Mouse (Mus musculus) ovary, adult 18-20 months (tissue): ENCODE data around the gene Lrp2.

Experiments used
- DNase-seq: peaks from one replicate; pipeline ENCODE4 v3.0.0; 2022; ENCODE audit warnings: low spot score, mixed read lengths

Gene Lrp2

DNA sequence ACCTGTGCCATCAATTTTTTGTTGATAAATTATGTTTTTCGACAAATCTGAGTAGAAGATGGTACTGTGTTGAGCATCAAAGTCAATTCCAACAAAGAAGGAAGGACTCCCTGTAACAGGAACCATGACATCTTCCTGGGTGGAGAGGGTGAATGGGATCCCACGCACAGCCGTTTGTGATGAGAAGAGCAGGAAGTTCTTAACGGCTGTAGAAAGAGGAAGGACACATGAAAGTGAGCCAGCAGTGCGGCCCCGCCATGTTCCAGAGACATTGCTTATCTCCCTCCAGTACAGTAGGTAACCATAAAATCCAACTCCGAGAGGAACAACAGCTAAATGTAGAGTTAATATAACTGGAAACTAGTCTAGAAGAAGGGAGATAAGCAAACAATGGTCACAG, 67.6 kb downstream of the Lrp2 start:
- no peak for DNase-seq

GRCm38 (mm10) chr2:69511766-69512165, 74.1 kb downstream of the Lrp2 start:
- no peak for DNase-seq

- no peak for DNase-seq
Observed at GRCm38 (mm10) chr2:69500357-69500756, 85.5 kb downstream of the Lrp2 start.

GRCm38 (mm10) chr2:69493130-69493529, 92.7 kb downstream of the Lrp2 start:
- no peak for DNase-seq

DNA sequence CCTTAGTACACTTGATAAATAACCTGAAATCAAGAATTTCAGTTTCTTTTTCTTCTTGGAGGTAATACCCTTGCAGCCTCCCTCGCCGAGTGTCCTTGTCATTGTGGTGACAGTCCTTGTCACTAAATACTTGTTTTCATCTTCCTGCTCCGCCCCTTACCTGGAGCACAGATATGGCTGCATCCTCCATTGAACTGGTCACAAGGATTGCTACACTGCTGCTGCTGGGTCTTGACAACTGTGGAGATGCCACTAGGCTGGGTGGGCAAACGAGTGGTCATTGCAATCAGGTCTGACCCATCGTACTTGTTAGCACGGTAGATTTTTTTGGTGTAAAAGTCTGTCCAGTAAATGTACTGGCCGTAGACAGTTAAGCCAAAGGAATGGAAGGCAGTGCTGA, 104.9 kb downstream of the Lrp2 start:
- DNase-seq = no peak

- no peak for DNase-seq
Observed at GRCm38 (mm10) chr2:69479859-69480258, 106.0 kb downstream of the Lrp2 start.

DNA sequence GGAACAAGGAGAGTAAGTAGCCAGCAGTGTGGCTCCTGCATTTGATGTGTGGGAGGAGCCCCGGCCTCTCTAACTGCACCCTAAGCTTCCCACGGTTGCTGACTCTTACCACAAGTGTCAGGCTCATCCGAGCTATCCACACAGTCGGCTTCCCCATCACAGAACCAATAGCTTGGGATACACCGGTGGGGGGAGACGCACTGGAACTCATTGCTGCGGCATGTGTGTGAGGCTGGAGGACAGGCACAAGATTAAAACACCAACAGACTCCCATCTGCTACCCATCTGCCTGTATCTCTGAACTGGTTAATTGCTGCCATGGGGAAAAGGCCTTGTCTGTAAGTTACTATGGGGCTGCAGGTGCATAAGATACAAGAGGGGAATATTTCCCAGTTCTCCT, 109.0 kb downstream of the Lrp2 start:
- no peak for DNase-seq

DNA sequence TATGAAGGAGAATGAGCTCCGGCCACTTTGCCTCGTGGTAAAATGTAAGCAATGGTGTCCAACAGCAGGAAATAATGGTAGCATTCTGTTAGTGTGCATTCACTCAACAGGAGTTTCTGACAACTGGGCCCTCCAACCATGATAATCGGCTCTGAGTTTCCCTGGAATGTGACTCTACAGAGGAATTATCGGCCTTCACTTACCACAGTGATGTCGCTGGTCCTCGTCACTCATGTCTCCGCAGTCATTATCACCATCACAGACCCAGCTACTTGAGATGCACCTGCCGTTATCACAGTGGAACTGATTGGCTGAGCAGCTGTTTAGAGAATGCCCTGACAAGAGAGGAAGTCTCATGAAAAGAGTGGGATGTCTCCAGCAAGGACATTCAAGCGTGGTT, 110.7 kb downstream of the Lrp2 start:
- DNase-seq = no peak

DNA sequence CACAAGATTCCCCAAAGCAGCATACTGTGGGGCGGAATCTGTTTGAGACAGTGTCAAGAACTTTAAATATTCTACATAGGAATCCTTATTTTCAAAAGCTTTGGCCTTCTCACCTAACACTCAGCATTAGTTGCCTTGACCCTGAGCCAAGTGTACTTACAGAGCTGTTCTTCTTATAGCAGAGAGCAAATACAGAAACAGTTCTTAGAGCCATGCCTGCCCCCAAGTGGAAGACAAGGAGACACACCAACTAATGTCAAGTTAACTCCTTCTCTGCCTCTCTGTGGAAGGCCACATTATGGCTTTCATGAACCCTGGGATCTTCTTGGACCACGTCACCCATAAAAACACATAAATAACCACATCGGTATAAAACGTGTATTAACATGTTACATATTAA, 114.0 kb downstream of the Lrp2 start:
- no peak for DNase-seq

DNA sequence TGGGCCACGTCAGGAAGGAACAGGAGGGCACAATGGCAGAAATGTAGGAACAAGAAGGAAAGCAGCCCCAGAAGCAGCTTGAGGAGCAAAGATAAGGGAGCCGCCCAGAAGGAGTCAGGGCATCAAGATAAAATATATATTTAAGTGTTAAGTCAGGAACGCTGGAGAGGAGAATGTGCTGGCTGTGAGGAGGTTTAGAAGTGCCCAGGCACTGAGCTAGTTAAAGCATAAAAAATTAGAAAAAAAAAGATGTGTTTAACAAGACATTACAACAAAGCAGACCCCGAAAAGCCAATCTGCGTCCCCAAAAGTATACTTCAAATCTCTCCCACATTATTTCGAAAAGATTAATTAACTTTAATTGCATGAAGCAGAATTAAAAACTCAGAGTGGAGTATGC, 122.3 kb downstream of the Lrp2 start:
- DNase-seq = no peak

DNA sequence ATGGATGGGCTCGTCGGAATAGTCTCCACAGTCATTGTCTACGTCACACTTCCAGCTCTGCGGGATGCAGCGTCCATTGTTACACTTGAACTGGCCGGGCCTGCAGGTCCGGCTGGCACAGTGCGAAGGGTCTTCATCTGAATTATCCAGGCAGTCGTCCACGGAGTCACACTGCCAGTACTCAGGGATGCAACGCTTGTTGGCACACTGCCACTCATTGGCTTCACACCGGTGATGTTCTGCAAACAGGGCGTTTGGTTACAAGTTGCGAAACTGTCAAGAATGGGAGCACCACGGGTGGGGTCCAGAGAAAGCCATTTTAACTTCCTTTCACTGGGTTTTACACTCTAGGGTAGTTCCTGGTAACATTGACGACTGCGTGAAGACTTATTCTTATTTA, 126.4 kb downstream of the Lrp2 start:
- DNase-seq = no peak

GRCm38 (mm10) chr2:69451128-69451527, 134.7 kb downstream of the Lrp2 start:
- DNase-seq = no peak

DNA sequence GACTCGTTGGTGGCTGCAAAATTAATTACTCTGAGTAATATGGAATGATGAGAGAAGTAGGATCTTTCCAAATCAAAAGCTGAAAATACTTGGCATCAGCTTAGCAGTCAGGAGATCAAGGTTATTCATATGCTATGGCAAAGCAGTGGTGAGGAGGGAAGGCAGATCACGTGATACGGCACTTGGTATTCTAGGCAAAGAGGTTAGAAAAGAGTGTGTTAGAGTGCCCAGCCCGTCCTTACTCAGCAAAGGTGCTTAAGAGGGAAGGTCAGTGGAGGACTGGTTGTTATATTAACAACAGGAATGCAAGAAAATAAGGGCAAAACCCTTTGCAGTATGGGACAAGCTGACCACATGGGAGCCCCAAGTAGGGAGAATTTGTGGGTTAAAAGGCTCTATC, 137.3 kb downstream of the Lrp2 start:
- no peak for DNase-seq

DNA sequence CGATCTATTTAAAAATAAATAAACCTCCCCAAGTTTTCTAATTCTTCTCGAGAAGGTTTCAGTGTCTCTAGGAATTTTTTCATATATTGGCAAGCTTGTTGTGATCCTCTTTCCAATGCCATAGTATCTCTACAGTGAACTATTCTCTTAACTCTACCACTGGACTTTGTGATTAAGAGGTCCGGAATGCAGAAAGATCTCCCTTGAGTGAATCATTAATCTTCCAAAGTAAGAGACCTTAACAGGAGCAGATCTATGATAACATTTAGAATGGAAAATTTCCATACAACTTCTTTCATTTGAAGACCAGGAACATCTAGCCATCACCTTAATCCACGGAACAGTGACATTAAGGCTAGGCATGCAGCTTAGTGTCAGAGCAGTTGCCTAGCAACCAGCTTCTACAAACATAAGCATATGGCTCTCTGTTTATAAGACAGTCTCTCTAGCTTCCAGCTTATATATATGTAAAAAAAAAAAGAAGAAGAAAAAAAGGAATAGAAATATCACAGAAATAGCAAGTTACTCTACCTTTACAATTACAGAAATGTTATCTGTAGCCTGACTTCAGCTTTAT, 139.9 kb downstream of the Lrp2 start:
- no peak for DNase-seq

DNA sequence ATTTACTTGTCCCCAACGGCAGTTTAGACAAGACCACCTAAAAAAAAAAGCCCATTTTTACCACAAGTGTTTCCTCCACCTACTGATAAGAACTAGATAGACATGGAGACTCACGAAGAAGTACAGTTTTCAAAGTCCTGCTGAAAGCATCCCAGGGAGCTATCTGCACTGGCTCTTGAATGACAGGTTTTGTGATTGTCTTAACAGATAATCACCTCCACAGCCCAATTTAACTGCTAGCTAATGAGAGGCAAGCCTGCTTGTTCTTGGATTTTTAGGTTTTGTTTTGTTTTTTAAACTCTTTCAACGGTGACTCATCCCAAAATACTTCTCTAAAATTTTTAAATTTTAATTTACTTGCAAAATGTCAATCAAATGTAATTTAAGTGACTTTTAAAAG, 144.2 kb downstream of the Lrp2 start:
- no peak for DNase-seq

- peak; percentile 5 for DNase-seq
Observed at GRCm38 (mm10) chr2:69428116-69428515, 157.7 kb downstream of the Lrp2 start.

DNA sequence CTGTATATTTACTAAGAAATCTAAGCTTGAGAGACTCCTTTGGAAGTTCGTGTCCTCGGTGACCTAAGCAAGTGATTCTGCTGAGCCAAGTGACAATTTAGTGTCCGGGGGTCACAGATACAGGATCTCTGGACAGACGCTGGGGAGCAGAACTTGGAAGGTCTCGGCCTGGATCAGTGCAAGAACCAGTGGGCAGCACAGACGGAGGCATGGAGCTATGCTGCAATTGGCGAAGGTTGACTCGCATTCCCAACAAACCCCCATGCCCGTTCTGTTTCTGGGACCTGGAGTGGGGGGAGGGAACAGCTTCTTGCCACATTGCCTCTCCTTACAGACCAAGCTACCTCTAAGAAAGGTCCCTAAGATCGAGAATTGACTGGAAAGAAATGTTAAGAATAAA, 158.7 kb downstream of the Lrp2 start:
- no peak for DNase-seq

DNA sequence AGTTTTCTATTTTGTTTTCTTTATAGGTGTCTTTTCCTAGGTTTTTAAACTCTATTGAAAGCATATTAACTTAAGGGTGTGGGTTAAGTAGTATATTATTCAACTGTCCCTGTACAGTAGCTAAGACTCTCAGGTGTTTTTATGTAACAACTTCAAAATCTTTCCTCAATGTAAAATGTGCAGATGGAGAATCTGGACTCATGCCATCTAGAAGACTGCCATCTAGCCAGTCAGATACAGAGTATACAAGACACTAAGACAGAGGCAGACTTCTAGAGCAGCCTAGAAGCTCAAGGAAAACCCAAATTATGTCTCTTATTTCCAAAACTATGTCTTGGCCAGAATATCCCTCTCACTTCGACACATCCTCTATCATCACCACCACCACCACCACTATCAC, 159.8 kb downstream of the Lrp2 start:
- no peak for DNase-seq

DNA sequence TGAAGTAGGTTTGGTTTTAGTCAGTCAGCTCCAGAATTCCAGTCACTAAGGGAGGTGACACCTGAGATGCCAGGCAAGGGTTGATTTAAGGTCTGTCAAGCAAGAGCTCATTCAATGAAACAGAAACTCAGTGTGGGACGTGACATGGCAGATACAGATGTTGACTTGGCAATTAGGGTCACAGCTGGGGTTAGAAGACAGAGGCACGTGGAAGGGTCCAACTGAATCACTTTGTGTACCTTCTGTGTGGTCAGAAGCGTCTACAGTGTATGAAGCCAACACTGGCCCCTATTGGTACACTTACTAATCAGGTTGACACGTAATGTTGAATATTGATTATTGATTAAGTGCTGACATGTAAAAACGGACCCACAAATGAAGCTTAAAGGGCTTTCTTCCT, 161.0 kb downstream of the Lrp2 start:
- no peak for DNase-seq

DNA sequence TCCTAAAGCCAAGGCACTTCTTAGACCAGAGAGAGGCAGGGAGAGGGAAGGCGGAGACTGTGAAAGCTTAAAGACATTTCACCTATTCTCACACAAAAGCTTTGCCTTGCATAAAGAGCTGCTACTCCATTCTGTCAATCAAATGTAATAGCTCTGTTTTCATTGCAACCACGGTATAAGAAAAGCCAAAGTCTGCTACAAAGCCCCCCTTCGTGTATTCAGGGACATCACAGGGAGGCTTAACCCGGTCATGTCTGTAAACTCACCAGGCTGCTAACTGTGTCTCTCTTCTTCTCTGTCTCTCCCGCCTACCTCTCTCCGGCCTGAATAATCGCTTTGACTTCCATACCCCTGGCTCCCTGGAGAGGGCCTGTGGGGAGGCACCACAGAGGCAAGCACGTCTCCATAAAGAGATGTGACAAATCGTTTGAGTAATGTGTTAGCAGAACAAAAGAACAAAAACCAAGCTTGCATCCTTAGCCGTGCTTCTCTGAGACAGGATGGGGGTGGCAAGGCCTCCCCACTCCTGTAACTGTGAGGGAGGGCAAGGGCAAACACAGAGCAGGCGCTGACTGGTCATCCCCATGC, 167.5 kb downstream of the Lrp2 start:
- peak; percentile 4 for DNase-seq

GRCm38 (mm10) chr2:69415070-69415469, 170.8 kb downstream of the Lrp2 start:
- no peak for DNase-seq

DNA sequence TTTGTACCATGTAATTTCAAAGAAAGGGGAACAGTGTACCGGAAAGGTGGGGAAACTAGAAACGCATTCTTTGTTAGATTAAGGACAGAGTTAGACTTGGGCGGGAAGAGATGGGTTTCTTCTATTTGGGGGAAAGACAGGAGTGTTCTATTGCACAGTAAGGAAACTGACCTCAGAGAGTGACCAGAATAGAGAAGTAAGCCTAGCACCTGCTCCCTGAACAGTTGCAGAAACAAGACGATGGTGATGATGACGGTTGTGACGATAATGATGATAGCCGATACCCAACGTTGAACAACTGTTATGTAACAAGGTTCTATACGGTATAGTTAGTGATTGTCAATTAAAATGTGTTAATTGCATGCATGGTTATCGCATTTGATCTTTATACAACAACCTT, 171.3 kb downstream of the Lrp2 start:
- DNase-seq = no peak

DNA sequence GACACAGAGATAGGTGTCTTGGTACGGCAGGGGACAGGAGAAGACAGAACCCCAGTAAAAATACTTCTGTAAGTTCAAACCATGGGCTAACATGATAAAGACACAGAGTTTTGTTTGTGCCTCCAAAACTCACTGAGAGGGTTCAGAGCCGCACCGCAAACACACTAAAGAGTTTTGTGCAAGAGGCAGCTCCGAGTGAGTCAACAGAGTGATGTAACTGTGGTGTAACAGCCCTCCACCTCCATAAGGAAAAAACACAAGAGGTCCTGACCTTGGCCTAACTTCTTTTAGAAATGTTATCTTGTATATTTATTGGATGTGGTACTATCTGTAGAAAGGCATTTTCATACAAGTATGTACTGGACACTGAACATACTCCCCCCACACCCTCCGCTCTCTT, 180.2 kb downstream of the Lrp2 start:
- DNase-seq = no peak

- no peak for DNase-seq
Observed at GRCm38 (mm10) chr2:69402309-69402708, 183.6 kb downstream of the Lrp2 start.

DNA sequence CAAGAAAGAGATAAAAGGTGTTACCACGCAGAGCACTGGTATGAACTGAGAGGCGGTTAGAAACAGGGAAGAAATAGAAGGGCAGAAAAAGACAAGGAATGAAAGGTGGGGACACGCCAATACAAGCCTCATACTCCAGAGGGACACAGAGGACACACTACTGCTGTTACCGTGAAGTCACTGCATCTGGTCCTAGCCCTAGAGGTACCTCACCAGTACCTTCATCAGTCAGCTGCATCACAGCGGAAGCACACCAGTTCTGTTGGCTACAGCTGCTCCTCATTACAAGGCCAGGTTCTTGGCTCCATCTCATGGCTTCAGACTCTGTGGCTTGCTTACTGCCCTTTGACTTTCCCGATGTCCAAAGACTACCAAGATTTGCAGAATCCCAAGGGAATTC, 184.0 kb downstream of the Lrp2 start:
- DNase-seq = no peak
